Mouse (Mus musculus): ENCODE results near the gene Dbnl.
"Not testable (repeated sequence)": the region's sequence is repeated elsewhere in the genome, so short reads cannot be mapped to it uniquely, and the experiment has no call there.

Dbnl gene

DNA sequence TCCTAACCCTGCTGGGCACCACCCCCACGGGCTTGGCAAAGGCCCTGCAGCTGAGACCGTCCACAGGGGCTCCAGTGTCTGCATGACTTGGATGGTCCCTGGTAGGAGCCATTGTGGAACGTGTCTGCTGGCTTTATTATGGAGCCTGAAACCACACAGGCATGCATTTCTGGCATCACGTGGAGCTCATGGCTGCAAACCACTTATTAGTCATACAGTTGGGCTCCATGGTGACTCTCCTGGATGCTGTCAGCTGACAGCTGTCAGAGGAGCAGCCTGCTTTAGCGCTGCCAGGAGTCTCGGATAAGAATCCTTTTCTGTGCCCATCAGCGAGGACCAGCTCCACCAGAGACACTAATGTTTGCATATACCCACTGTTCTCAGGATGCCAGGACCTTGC is 7.4 kb downstream of the Dbnl start:
- no peak for DNase-seq (ENCODE audit: low spot score in 2 of 2)

- no peak for DNase-seq (ENCODE audit: low spot score in 2 of 2)
These were observed 8.7 kb downstream of the Dbnl start for GRCm38 (mm10) chr11:5796939-5797338.

DNA sequence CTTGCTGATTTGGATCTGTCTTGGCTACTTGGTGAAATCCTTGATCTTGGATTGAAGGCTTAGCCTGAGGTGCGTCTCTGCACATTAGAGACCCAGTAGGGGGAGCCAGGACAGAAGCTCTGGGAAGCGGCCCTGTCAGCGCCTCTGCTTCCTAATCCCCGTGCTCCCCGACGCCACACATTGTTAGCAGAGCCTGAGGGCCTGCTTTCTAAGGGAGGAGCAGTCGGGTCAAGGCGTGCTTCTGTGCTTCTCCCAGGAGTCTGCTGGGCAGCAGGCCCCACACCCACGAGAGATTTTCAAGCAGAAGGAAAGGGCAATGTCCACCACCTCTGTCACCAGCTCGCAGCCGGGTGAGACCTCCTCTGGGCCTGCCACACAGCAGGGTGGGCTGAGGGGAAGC is 9.1 kb downstream of the Dbnl start:
- no peak for DNase-seq (ENCODE audit: low spot score in 2 of 2)

DNA sequence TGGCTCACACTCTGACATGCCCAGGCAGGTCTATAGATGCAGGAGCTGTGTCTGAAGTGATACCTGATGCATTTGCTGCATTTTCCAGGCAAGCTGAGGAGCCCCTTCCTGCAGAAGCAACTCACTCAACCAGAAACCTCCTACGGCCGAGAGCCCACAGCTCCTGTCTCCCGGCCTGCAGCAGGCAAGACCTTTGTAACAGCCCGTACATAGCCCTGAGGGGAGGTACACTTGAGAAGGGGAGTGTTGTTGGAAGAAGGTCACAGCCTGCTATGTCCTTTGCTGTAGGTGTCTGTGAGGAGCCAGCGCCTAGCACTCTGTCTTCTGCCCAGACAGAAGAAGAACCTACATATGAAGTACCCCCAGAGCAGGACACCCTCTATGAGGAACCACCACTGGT is 9.6 kb downstream of the Dbnl start:
- DNase-seq (ENCODE audit: low spot score in 2 of 2) = no peak

GRCm38 (mm10) chr11:5799621-5800490 is 11.6 kb downstream of the Dbnl start:
- DNase-seq (ENCODE audit: low spot score in 2 of 2) = no peak

- DNase-seq (ENCODE audit: low spot score in 2 of 2) = no peak
These were observed 13.2 kb downstream of the Dbnl start for GRCm38 (mm10) chr11:5801511-5801910.

DNA sequence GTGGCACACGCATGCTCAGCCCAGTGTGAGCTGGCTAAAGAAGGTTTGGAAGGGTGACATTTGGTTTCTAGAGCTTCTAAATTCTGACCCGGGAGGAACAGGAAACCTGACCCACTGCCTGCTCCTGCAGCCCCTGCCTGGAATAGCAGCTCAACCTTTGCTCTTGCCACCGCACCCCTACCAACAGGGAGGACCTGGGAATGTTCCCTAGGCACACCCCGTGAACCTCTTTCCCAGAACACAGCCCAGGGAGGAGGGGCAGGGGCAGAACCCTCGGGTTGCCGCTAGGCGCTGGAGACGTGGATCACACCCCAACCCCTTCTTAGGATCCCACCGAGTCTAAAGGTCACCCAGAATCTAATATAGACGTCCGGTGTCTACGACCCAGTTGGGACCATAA is 13.7 kb downstream of the Dbnl start:
- DNase-seq (ENCODE audit: low spot score in 2 of 2) = no peak

DNA sequence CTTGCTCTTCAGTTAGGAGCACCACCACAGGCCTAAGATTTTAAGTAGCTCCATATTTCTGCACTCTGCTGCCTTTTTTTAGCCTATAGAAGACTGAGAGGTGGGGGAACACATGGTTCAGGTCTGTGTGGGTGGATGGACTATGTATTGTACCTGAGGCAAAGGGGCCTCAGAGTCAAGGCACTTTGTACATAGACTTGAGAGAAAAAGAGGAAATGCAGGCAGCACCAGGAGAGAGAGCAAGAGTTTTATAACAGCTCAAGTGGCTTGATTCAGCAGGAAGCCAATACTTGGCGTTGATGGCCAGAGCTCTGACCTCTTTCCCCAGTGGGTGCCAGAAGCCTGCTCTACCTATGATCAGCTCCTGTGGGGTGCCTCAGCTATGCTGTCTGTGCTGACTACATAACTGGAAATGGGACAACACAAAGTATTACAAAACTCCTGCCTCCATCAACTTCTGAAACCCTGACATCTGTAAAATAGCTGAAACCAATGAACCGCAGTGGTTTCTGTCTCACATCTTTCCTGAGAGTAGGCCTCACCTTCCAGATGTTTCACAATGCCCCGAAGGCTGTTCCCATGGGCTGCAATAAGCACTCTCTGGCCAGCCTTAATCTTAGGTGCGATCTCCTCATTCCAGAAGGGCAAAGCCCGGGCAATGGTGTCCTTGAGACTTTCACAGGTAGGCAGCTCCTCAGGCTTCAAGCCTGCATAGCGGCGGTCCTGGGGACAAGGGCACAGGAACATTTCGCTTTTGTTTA is 14.3 kb downstream of the Dbnl start:
- DNase-seq (ENCODE audit: low spot score in 2 of 2) = no peak

GRCm38 (mm10) chr11:5803551-5803981 is 15.3 kb downstream of the Dbnl start, which contains the start of gene Pgam2:
Pgam2 (minus strand) TSS chr11:5803733.
- DNase-seq (ENCODE audit: low spot score in 2 of 2) = no peak

GRCm38 (mm10) chr11:5804174-5804573 is 15.9 kb downstream of the Dbnl start:
- DNase-seq (ENCODE audit: low spot score in 2 of 2) = no peak

- no peak for DNase-seq (ENCODE audit: low spot score in 2 of 2)
These were observed 17.4 kb downstream of the Dbnl start for GRCm38 (mm10) chr11:5805711-5806110.

- no peak for DNase-seq (ENCODE audit: low spot score in 2 of 2)
These were observed 19.7 kb downstream of the Dbnl start for GRCm38 (mm10) chr11:5807956-5808355.

DNA sequence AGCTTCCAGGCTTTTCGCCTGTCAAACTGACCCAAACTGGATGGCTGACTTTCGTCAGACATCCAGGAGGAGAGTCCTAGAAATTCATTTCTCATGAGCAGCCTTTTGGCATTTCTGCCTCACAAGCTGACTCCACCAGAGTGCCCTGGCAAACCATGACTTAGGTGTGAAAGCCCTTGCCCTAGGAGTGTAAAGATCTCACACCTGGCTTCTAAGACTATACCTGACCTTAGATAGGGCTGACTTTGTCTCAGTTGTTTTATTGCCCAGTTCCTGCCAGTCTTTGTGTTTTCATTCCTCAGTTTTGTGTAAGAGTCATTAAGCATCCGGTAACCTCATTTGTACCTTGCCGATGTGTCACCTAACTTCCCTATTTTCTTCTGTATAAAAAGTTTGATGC is 21.2 kb downstream of the Dbnl start:
- DNase-seq (ENCODE audit: low spot score in 2 of 2) = not testable (repeated sequence)

GRCm38 (mm10) chr11:5813381-5813780 is 25.1 kb downstream of the Dbnl start:
- no peak for DNase-seq (ENCODE audit: low spot score in 2 of 2)

DNA sequence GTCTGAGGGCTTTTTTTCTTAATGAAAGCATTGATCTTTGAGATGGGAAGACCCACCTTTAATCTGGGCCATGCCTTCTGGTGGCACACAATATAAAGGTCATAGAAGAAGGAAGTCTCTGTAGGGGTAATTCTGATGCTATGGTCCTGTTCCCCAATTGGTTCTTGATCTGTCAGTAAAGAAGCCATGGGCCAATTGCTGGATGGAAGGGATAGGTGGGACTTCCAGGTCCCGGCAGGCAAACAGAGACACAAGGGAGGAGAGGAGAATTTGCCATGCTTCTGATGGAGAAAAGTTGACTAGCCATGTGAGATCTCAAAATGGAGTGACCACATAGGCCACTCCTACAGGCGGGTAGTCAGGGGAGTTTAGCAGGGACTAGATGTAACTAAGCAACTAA is 30.9 kb downstream of the Dbnl start:
- DNase-seq (ENCODE audit: low spot score in 2 of 2) = no peak

DNA sequence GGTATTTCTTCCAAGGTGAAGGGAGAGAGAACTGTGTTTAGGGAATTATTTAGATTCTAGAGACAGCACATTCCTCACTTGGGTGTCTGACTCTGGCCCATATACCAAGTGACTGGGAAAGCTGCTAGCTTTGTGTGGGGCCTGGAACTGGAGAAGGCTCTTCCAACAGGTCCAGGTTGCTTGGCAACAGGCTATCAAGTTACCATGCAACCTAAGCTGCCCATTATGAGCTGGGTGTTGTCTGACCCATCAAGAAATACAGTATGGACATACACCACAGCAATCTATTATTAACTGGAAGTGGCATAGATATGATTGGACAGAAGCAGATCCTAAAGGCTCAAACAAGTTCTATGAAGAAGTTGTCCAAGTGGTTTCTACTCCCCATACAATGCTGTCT is 37.1 kb downstream of the Dbnl start:
- no peak for DNase-seq (ENCODE audit: low spot score in 2 of 2)

- no peak for DNase-seq (ENCODE audit: low spot score in 2 of 2)
These were observed 39.6 kb downstream of the Dbnl start for GRCm38 (mm10) chr11:5827931-5828330.

- no peak for DNase-seq (ENCODE audit: low spot score in 2 of 2)
These were observed 40.4 kb downstream of the Dbnl start for GRCm38 (mm10) chr11:5828509-5829191.

- DNase-seq (ENCODE audit: low spot score in 2 of 2) = no peak
These were observed 41.0 kb downstream of the Dbnl start for GRCm38 (mm10) chr11:5829327-5829726.

DNA sequence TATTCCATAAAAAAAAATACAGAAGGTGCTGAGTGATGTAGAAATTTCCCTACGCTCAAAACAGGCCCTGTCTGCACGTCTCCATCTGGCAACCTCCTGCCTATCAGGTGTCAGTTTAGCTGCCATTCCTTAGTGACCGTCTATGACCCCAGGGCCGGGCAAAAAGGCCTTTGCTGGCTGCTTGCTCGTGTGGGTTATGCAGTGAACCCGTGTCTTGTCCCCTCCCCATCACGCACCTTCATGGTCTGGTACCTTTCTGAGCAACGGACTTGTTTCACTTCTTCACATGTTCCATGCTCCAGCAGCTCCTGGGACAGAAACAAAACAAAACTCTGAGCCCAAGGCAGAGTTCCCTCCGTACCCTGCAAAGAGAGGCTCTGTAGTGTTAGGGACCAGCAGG is 46.2 kb downstream of the Dbnl start:
- no peak for DNase-seq (ENCODE audit: low spot score in 2 of 2)

DNA sequence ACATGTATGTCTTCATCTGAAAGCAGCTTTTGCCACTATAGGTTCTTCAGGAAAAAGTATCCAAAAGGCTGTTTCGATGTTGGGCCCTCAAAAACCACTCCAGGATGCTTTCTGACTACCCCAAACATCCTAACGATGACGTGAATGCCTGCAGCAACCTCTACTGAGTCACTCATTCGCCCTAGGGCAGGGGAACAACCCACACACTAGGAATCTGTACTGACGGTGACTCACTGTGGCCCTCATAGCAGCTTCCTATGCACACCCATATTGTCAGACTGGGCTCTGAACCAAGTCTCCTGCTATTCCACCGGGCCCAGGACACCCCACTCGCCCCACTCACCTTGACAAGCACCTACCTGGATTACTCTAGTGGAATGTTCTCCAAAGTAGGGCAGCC is 46.8 kb downstream of the Dbnl start:
- no peak for DNase-seq (ENCODE audit: low spot score in 2 of 2)

DNA sequence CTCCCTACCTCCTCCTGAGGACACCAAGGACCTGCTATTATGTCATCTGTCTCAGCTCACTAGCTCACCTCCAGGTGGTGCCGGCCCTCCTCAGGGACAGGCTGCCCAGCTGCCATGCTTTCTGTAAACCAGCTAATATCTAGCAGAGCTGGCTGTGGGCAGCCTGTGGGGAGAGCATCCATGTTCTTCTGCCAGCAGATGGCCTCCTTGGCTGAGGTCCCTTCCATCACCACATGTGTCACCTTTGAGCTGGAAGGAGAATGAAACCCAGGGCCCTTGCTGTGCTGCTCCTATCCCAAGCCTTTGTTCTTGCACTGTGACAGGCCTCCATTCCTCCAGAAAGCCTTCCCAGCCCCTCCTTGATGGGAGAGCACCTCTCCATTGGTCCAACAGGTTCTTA is 47.8 kb downstream of the Dbnl start:
- DNase-seq (ENCODE audit: low spot score in 2 of 2) = no peak

Data from frontal cortex, postnatal 14 days (tissue).